Mouse (Mus musculus) liver, postnatal 0 days (tissue): Measurements from ENCODE around the gene BC049762. TPM values are rescaled to one million over a fixed set of nuclear protein-coding genes. Genes with fewer than 3 reads are reported as not detected.

Experiments used
- ATAC-seq: fragments of 200-750 bp; cut with Nextera tagmentation; 2 replicates; pipeline ENCODE4 v1.8.0; 2017; ENCODE audit warnings: mild to moderate bottlenecking, moderate library complexity
- DNase-seq: peaks from one replicate; pipeline ENCODE4 v3.0.0-alpha.2; 2016
- H3K27ac ChIP-seq: fragments of 300-500 bp; sonication (generic); 2 replicates; pipeline ENCODE4 v1.5.1; 2014; ENCODE audit warnings: antibody characterized with exemption, moderate library complexity, mild to moderate bottlenecking, low read depth
- H3K27me3 ChIP-seq: fragments of 300-500 bp; sonication (generic); 2 replicates; pipeline ENCODE4 v1.6.1; 2014; ENCODE audit warnings: low read length, control low read depth, mixed read lengths; ENCODE audit not compliant: insufficient read depth
- H3K36me3 ChIP-seq: fragments of 300-500 bp; sonication (generic); replicated peaks from 2 replicates; pipeline ENCODE4 v1.6.1; 2014; ENCODE audit warnings: mild to moderate bottlenecking, control low read depth, low read length, moderate library complexity, mixed read lengths; ENCODE audit not compliant: insufficient read depth
- H3K4me1 ChIP-seq: fragments of 300-500 bp; sonication (generic); 2 replicates; pipeline ENCODE4 v1.6.1; 2014; ENCODE audit warnings: antibody characterized with exemption, mild to moderate bottlenecking, control low read depth; ENCODE audit not compliant: insufficient read depth
- H3K4me2 ChIP-seq: fragments of 300-500 bp; sonication (generic); 2 replicates; pipeline ENCODE4 v1.6.1; 2014; ENCODE audit warnings: low read depth, mild to moderate bottlenecking, low read length, moderate library complexity, mixed read lengths
- H3K4me3 ChIP-seq: fragments of 300-500 bp; sonication (generic); 2 replicates; pipeline ENCODE4 v1.5.1; 2014; ENCODE audit warnings: low read depth, low read length
- H3K9ac ChIP-seq: fragments of 300-500 bp; sonication (generic); replicated peaks from 2 replicates; pipeline ENCODE4 v1.6.1; 2014; ENCODE audit warnings: mild to moderate bottlenecking, moderate library complexity
- H3K9me3 ChIP-seq: fragments of 300-500 bp; sonication (generic); 2 replicates; pipeline ENCODE4 v1.6.1; 2016; ENCODE audit warnings: mild to moderate bottlenecking, control low read depth, low read length, mixed read lengths
- CTCF ChIP-seq: sonication (generic); IDR thresholded peaks from 2 replicates; pipeline ENCODE4 v1.5.1; 2016; ENCODE audit warnings: antibody characterized with exemption, low read depth
- EP300 ChIP-seq: IDR thresholded peaks from 2 replicates; pipeline ENCODE4 v1.6.1; 2016; ENCODE audit warnings: antibody characterized with exemption, low read depth, mild to moderate bottlenecking
- WGBS: fragments of 180-500 bp; shearing (Covaris S2); extraction: QIAGEN DNeasy Blood & Tissue Kit; methylation state at CpG from one replicate; pipeline ENCODE4 v1.1.7; 2014; ENCODE audit not compliant: insufficient replicate concordance; 5-methylcytosine and 5-hydroxymethylcytosine counted together
- polyA plus RNA-seq: library from polyadenylated mRNA; unstranded; fragments of >200 nt; fragmentation: Nextera tagmentation; extraction: Ambion mirVana; gene quantifications from 2 replicates; pipeline ENCODE4 v1.2.1, GENCODE M21; 2015

Gene BC049762
- polyA plus RNA-seq, 1 experiment from 2014 or later, result 0.48 TPM

GRCm38 (mm10) chr11:51264352-51264751 lies 1.5 kb upstream of the BC049762 start:
- H3K4me1 ChIP-seq, result peaks cover 25% of the 10 kb centered on the region
- no peaks in the 10 kb centered on the region for H3K27me3 ChIP-seq
- peak overlapping the region; percentile 97 for H3K4me2 ChIP-seq
- peak overlapping the region; percentile 91 for H3K4me3 ChIP-seq
- TF ChIP-seq EP300, result no peak
- no peak for TF ChIP-seq CTCF
- ATAC-seq (peak; percentile 18; the same call in 1 of the 2 replicates), DNase-seq (peak; percentile 53)
- H3K9me3 ChIP-seq, result no peaks in the 10 kb centered on the region
- peak overlapping the region; percentile 98 for H3K27ac ChIP-seq
- H3K9ac ChIP-seq, result peak overlapping the region; percentile 98
- H3K36me3 ChIP-seq, result peaks cover 27% of the 10 kb centered on the region
- WGBS, result 5% methylated on average over 6 of the region's 6 CpGs

- DNase-seq (peak; percentile 82), ATAC-seq (peak; percentile 72)
- under 1% methylated on average over 50 of the region's 50 CpGs for WGBS
Observed at GRCm38 (mm10) chr11:51263286-51263831, 513 bp upstream of the BC049762 start.

DNA sequence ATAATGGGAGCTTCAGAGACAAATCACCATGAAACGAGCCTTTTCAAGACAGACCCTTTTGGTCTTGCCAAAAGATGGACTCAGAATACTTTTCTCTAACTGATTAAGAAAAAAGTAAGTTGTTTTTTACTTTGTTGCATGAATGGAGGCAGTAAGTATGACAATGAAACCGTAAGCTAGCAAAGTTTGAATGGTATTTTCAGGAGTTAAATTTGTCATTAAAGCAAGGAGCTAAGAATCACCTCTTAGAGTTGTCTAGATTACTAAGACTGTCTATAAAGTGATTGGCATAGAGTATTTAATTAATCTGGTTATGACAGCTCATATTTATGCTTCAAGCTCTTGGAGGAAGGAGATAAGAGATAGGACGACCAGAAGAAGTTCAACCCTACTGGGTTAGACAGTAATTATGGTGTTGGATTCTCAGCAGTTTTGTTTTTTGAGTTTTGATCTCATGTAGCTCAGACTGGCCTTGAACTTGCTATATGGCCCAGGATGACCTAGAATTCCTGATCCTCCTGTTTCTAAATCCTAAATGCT lies 1.1 kb downstream of the BC049762 start, which contains the start of gene Clk4:
Clk4 (plus strand) TSS at position 51 of the 540 bp plus-strand sequence.
- H3K4me3 ChIP-seq, result peak within 1 kb of the TSS; percentile 91
- no peaks in the 10 kb centered on the region for H3K27me3 ChIP-seq
- peak within 1 kb of the TSS; percentile 97 for H3K4me2 ChIP-seq
- no peak for ATAC-seq
- peak within 1 kb of the TSS; percentile 98 for H3K27ac ChIP-seq
- no peak for DNase-seq
- no peaks in the 10 kb centered on the region for H3K9me3 ChIP-seq
- 69% methylated on average over 3 of the region's 3 CpGs for WGBS
- H3K4me1 ChIP-seq, result peaks cover 25% of the 10 kb centered on the region
- peak within 1 kb of the TSS; percentile 98 for H3K9ac ChIP-seq
- TF ChIP-seq CTCF (no peak), EP300 (no peak)
- peaks cover 7% of the 10 kb centered on the region; the same call in 1 of the 2 replicates for H3K36me3 ChIP-seq

More at GRCm38 (mm10) chr11:51263286-51263831, 513 bp upstream of the BC049762 start:
- no peaks in the 10 kb centered on the region for H3K9me3 ChIP-seq
- H3K4me3 ChIP-seq, result peak overlapping the region; percentile 91
- H3K27me3 ChIP-seq, result no peaks in the 10 kb centered on the region
- H3K9ac ChIP-seq, result peak overlapping the region; percentile 98
- TF ChIP-seq EP300 (no peak), CTCF (no peak)
- peak overlapping the region; percentile 98 for H3K27ac ChIP-seq
- peaks cover 25% of the 10 kb centered on the region for H3K4me1 ChIP-seq
- H3K36me3 ChIP-seq, result peaks cover 19% of the 10 kb centered on the region
- H3K4me2 ChIP-seq, result peak overlapping the region; percentile 97

DNA sequence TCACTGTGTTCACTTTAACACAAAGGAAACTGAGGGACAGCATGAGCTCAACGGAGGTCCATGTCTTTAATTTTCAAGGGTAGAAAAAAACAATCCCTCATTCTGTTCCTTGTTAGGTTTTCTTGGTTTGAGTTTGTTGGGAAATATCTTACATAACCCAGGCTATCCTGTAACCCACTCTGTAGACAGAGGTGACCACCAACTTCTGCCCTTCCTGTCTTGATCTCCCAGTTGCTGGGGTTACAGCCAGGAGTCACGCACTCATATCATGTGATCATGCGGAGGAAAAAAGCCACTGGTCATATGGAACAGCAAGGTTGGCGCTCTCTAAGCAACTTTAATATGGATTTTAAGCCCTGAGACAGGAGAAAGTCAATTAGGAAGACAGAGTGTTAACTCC lies 5.8 kb downstream of the BC049762 start:
- H3K4me1 ChIP-seq, result peaks cover 3% of the 10 kb centered on the region; the same call in 1 of the 2 replicates
- no peaks in the 10 kb centered on the region for H3K9me3 ChIP-seq
- H3K4me3 ChIP-seq, result no peak overlapping the region
- H3K27me3 ChIP-seq, result no peaks in the 10 kb centered on the region
- WGBS, result 66% methylated on average over 4 of the region's 4 CpGs
- no peak for ATAC-seq
- H3K4me2 ChIP-seq, result no peak overlapping the region
- no peak overlapping the region for H3K9ac ChIP-seq
- H3K27ac ChIP-seq, result no peak overlapping the region
- DNase-seq, result no peak
- no peaks in the 10 kb centered on the region for H3K36me3 ChIP-seq
- no peak for TF ChIP-seq CTCF
- TF ChIP-seq EP300, result no peak

- Histone ChIP-seq H3K27me3 (no peaks in the 10 kb centered on the region), H3K27ac (no peak overlapping the region), H3K9ac (no peak overlapping the region), H3K36me3 (no peaks in the 10 kb centered on the region), H3K9me3 (no peaks in the 10 kb centered on the region), H3K4me3 (no peak overlapping the region), H3K4me1 (no peaks in the 10 kb centered on the region), H3K4me2 (no peak overlapping the region)
- 64% methylated on average over 2 of the region's 2 CpGs for WGBS
- TF ChIP-seq CTCF (peak; percentile 29), EP300 (no peak)
- DNase-seq (no peak), ATAC-seq (no peak)
Observed at GRCm38 (mm10) chr11:51242897-51243296, 19.9 kb downstream of the BC049762 start.

GRCm38 (mm10) chr11:51234626-51235025 lies 28.2 kb downstream of the BC049762 start:
- H3K27me3 ChIP-seq, result no peaks in the 10 kb centered on the region
- no peak overlapping the region for H3K9ac ChIP-seq
- WGBS, result 74% methylated on average over 9 of the region's 9 CpGs
- no peak overlapping the region for H3K27ac ChIP-seq
- no peaks in the 10 kb centered on the region for H3K9me3 ChIP-seq
- H3K4me3 ChIP-seq, result no peak overlapping the region
- H3K4me2 ChIP-seq, result no peak overlapping the region
- no peak for ATAC-seq
- no peaks in the 10 kb centered on the region for H3K36me3 ChIP-seq
- H3K4me1 ChIP-seq, result no peaks in the 10 kb centered on the region
- TF ChIP-seq CTCF (no peak), EP300 (no peak)
- no peak for DNase-seq
